Mouse (Mus musculus) T-helper 2 cell (primary cell): ENCODE data around the gene Tlr4.

ENCODE experiments used
- in situ Hi-C: fragments of 300-600 bp; cut with MboI, MseI; formaldehyde crosslinking; loops from one replicate; pipeline ENCODE4 v1.15.1; 2025; ENCODE audit warnings: high pct_unique_total_duplicates

Gene Tlr4

GRCm38 (mm10) chr4:66827463-66828162, at the start of gene Tlr4:
Gene Tlr4, plus strand, starts transcription at chr4:66827584.
- in situ Hi-C loops: no loop called here

GRCm38 (mm10) chr4:66794283-66794682, 33.1 kb upstream of the Tlr4 start:
- in situ Hi-C loops: no loop called here

GRCm38 (mm10) chr4:66796683-66797082, 30.7 kb upstream of the Tlr4 start:
- in situ Hi-C loops: no loop called here

- in situ Hi-C loops: no loop called here
Observed at GRCm38 (mm10) chr4:66804552-66805301, 22.7 kb upstream of the Tlr4 start.

GRCm38 (mm10) chr4:66805747-66806146, 21.6 kb upstream of the Tlr4 start:
- in situ Hi-C loops: no loop called here

GRCm38 (mm10) chr4:66816364-66817026, 10.9 kb upstream of the Tlr4 start:
- in situ Hi-C loops: no loop called here

- in situ Hi-C loops: no loop called here
Observed at GRCm38 (mm10) chr4:66821171-66821570, 6.2 kb upstream of the Tlr4 start.

GRCm38 (mm10) chr4:66821764-66822163, 5.6 kb upstream of the Tlr4 start:
- in situ Hi-C loops: no loop called here

- in situ Hi-C loops: no loop called here
Observed at GRCm38 (mm10) chr4:66828163-66828668, 832 bp downstream of the Tlr4 start.

- in situ Hi-C loops: no loop called here
Observed at GRCm38 (mm10) chr4:66828686-66829085, 1.3 kb downstream of the Tlr4 start.

GRCm38 (mm10) chr4:66838071-66838470, 10.7 kb downstream of the Tlr4 start:
- in situ Hi-C loops: loop anchor here (10.0 kb wide), 1 partner anchor 1893 kb away; no protein-coding TSS in a partner anchor

GRCm38 (mm10) chr4:66843255-66843654, 15.9 kb downstream of the Tlr4 start:
- in situ Hi-C loops: no loop called here

GRCm38 (mm10) chr4:66852011-66852410, 24.6 kb downstream of the Tlr4 start:
- in situ Hi-C loops: no loop called here

- in situ Hi-C loops: no loop called here
Observed at GRCm38 (mm10) chr4:66856992-66857391, 29.6 kb downstream of the Tlr4 start.

GRCm38 (mm10) chr4:66869919-66870318, 42.5 kb downstream of the Tlr4 start:
- in situ Hi-C loops: no loop called here

GRCm38 (mm10) chr4:66872026-66872425, 44.6 kb downstream of the Tlr4 start:
- in situ Hi-C loops: no loop called here

- in situ Hi-C loops: no loop called here
Observed at GRCm38 (mm10) chr4:66873342-66873741, 46.0 kb downstream of the Tlr4 start.

- in situ Hi-C loops: no loop called here
Observed at GRCm38 (mm10) chr4:66875751-66876150, 48.4 kb downstream of the Tlr4 start.

GRCm38 (mm10) chr4:66877609-66878008, 50.2 kb downstream of the Tlr4 start:
- in situ Hi-C loops: no loop called here

GRCm38 (mm10) chr4:66881496-66881895, 54.1 kb downstream of the Tlr4 start:
- in situ Hi-C loops: no loop called here

- in situ Hi-C loops: no loop called here
Observed at GRCm38 (mm10) chr4:66883264-66883663, 55.9 kb downstream of the Tlr4 start.

- in situ Hi-C loops: no loop called here
Observed at GRCm38 (mm10) chr4:66894547-66894946, 67.2 kb downstream of the Tlr4 start.
